ENCODE assay signal across 8 mouse cellular contexts in genomic region chr7:16453118-16453711, GRCm38 (mm10). TPM values are rescaled to one million over a fixed set of nuclear protein-coding genes. Genes with fewer than 3 reads are reported as not detected.
A peak's percentile ranks its signal among the peaks of the same experiment; 100 is the strongest.
DNase-seq lines count a peak whose midpoint lies in the region; ATAC-seq and TF ChIP-seq lines count a peak whose summit lies in the region.

No protein-coding gene starts in this region.

- H3K4me1 ChIP-seq in spleen, adult 2 months (ENCODE audit: control insufficient read depth, insufficient read depth, insufficient read length), result peaks cover 4% of the 10 kb centered on the region; the same call in 1 of the 2 replicates
- H3K4me1 ChIP-seq in intestine, embryonic 14.5 days (replicated peaks; ENCODE audit: control insufficient read depth, insufficient read depth, low read length), result peaks cover 5% of the 10 kb centered on the region
- peaks cover 6% of the 10 kb centered on the region for H3K4me1 ChIP-seq in stomach, embryonic 16.5 days (ENCODE audit: control insufficient read depth, insufficient read depth, low read length)

- DNase-seq in spleen, adult 2 months (ENCODE audit: low read depth in 1 of 2, low spot score in 2 of 2), result peak in 1 of 2 experiments; percentile 21
- no peak for DNase-seq in spleen, postnatal 14 days (ENCODE audit: low spot score in 2 of 2)
- peak; percentile 73 to 74 for DNase-seq in cerebellum, postnatal 10 days
- DNase-seq in frontal cortex, postnatal 14 days (ENCODE audit: low spot score in 2 of 2), result peak; percentile 47 to 59
- peak; percentile 80 for DNase-seq in intestine, embryonic 14.5 days (ENCODE audit: low spot score)
- DNase-seq in left cerebral cortex, postnatal 10 days (ENCODE audit: extremely low spot score in 1 of 2, low spot score in 2 of 2), result peak; percentile 54 to 59

- peak overlapping the region; percentile 80 for H3K4me2 ChIP-seq in intestine, embryonic 14.5 days (ENCODE audit: low read length)
- peak overlapping the region; percentile 95 for H3K4me2 ChIP-seq in stomach, embryonic 16.5 days (ENCODE audit: low read depth, low read length)

- 1% methylated on average over 23 of the region's 23 CpGs for WGBS in spleen, adult 2 months
- under 1% methylated on average over 23 of the region's 23 CpGs for WGBS in intestine, embryonic 14.5 days
- WGBS in stomach, embryonic 16.5 days, result under 1% methylated on average over 23 of the region's 23 CpGs

- TF ChIP-seq POLR2A in spleen, adult 2 months (IDR thresholded peaks at IDR 0.05; ENCODE audit: low read depth, low read length), result no peak

- no peaks in the 10 kb centered on the region for H3K27me3 ChIP-seq in spleen, adult 2 months (ENCODE audit: control insufficient read depth, insufficient read depth, low read length)
- no peaks in the 10 kb centered on the region for H3K27me3 ChIP-seq in intestine, embryonic 14.5 days (replicated peaks; ENCODE audit: control insufficient read depth, insufficient read depth, low read length)
- H3K27me3 ChIP-seq in stomach, embryonic 16.5 days (ENCODE audit: control insufficient read depth, insufficient read depth, low read length), result no peaks in the 10 kb centered on the region

- H3K27ac ChIP-seq in spleen, adult 2 months (ENCODE audit: insufficient read depth, low read length), result peak overlapping the region; percentile 58; the same call in 1 of the 2 replicates
- 0 out of 2 replicates have a peak overlapping the region, but pooled peaks have one; percentile 22 for H3K27ac ChIP-seq in intestine, embryonic 14.5 days (ENCODE audit: low read depth)
- H3K27ac ChIP-seq in stomach, embryonic 16.5 days (ENCODE audit: low read length), result peak overlapping the region; percentile 44

- peak; percentile 68 for ATAC-seq in intestine, embryonic 14.5 days (replicated peaks; ENCODE audit: low FRiP score, low TSS enrichment, low read depth)
- peak; percentile 72 for ATAC-seq in megakaryocyte progenitor cell, adult 5-6 weeks (replicated peaks; ENCODE audit: poor library complexity)
- peak; percentile 24; the same call in 1 of the 2 replicates for ATAC-seq in stomach, embryonic 16.5 days (ENCODE audit: insufficient read depth, low FRiP score)

- peak overlapping the region; percentile 86 for H3K4me3 ChIP-seq in spleen, adult 2 months (ENCODE audit: extremely low read depth, insufficient read depth, insufficient read length)
- H3K4me3 ChIP-seq in intestine, embryonic 14.5 days (ENCODE audit: low read depth, low read length), result peak overlapping the region; percentile 84
- H3K4me3 ChIP-seq in stomach, embryonic 16.5 days (replicated peaks; ENCODE audit: low read length), result peak overlapping the region; percentile 73

- H3K9me3 ChIP-seq in intestine, embryonic 14.5 days (ENCODE audit: control insufficient read depth, low read length), result no peaks in the 10 kb centered on the region
- H3K9me3 ChIP-seq in stomach, embryonic 16.5 days (replicated peaks; ENCODE audit: control insufficient read depth, low read length), result no peaks in the 10 kb centered on the region

- intact Hi-C loops in left cerebral cortex, postnatal 10 days (cut with DNase I), result no loop called here

- peak overlapping the region; percentile 53 for H3K9ac ChIP-seq in intestine, embryonic 14.5 days (ENCODE audit: low read length)
- peak overlapping the region; percentile 87 for H3K9ac ChIP-seq in stomach, embryonic 16.5 days (ENCODE audit: low read length)

- no peak for TF ChIP-seq CTCF in spleen, adult 2 months (IDR thresholded peaks at IDR 0.05; ENCODE audit: extremely low read depth, insufficient read depth, insufficient read length, insufficient replicate concordance)

- peaks cover 16% of the 10 kb centered on the region for H3K36me3 ChIP-seq in spleen, adult 2 months (ENCODE audit: control insufficient read depth, insufficient read depth, low read length)
- peaks cover 4% of the 10 kb centered on the region; the same call in 1 of the 2 replicates for H3K36me3 ChIP-seq in intestine, embryonic 14.5 days (ENCODE audit: control insufficient read depth, insufficient read depth, low read length)
- H3K36me3 ChIP-seq in stomach, embryonic 16.5 days (ENCODE audit: control insufficient read depth, insufficient read depth, low read length), result no peaks in the 10 kb centered on the region

RNA-seq across cellular contexts. Expression of gene Tmem160, which starts 0.6 kb away (rescaled TPM):
- polyA plus RNA-seq in spleen, adult 2 months (2012; rRNA removed), result 118 and 170 TPM in 2 replicates
- polyA plus RNA-seq in intestine, embryonic 14.5 days (2014; fragmentation: Nextera tagmentation; extraction: Ambion mirVana), result 54.1 and 67.2 TPM in 2 replicates
- total RNA-seq in left cerebral cortex, postnatal 10 days (2021), result 10 to 100 TPM; 96.3 to 98.3 TPM
- 34.6 and 42.5 TPM in 2 replicates for total RNA-seq in megakaryocyte progenitor cell, adult 5-6 weeks (2015)
- total RNA-seq in megakaryocyte progenitor cell, adult 5-6 weeks (2017), result 9.5 and 13.5 TPM in 2 replicates
- polyA plus RNA-seq in stomach, embryonic 16.5 days (2015; fragmentation: Nextera tagmentation; extraction: Ambion mirVana), result 38.4 and 44.2 TPM in 2 replicates

RNA-seq across cellular contexts. Expression of gene Npas1, which starts 24.3 kb away (rescaled TPM):
- polyA plus RNA-seq in spleen, adult 2 months (2012; rRNA removed), result not detected in 2 replicates
- polyA plus RNA-seq in intestine, embryonic 14.5 days (2014; fragmentation: Nextera tagmentation; extraction: Ambion mirVana), result 0.07 and 0.15 TPM in 2 replicates
- total RNA-seq in left cerebral cortex, postnatal 10 days (2021), result 10 to 100 TPM; 14.6 to 15.0 TPM
- total RNA-seq in megakaryocyte progenitor cell, adult 5-6 weeks (2015), result not detected in 2 replicates
- total RNA-seq in megakaryocyte progenitor cell, adult 5-6 weeks (2017), result not detected in 2 replicates
- polyA plus RNA-seq in stomach, embryonic 16.5 days (2015; fragmentation: Nextera tagmentation; extraction: Ambion mirVana), result 0.19 and 0.26 TPM in 2 replicates

RNA-seq across cellular contexts. Expression of gene Zc3h4, which starts 52.5 kb away (rescaled TPM):
- polyA plus RNA-seq in spleen, adult 2 months (2012; rRNA removed), result 47.2 and 57.2 TPM in 2 replicates
- polyA plus RNA-seq in intestine, embryonic 14.5 days (2014; fragmentation: Nextera tagmentation; extraction: Ambion mirVana), result 16.4 TPM in 2 replicates
- total RNA-seq in left cerebral cortex, postnatal 10 days (2021), result 10 to 100 TPM; 54.3 to 57.2 TPM
- 36.5 and 38.7 TPM in 2 replicates for total RNA-seq in megakaryocyte progenitor cell, adult 5-6 weeks (2015)
- total RNA-seq in megakaryocyte progenitor cell, adult 5-6 weeks (2017), result 25.9 and 33.5 TPM in 2 replicates
- 9.7 and 10.4 TPM in 2 replicates for polyA plus RNA-seq in stomach, embryonic 16.5 days (2015; fragmentation: Nextera tagmentation; extraction: Ambion mirVana)

Comparison
In these comparisons a context has a peak if more than half of its experiments do, and no peak if none do; other contexts are left out.
1. DNase-seq: peak in cerebellum, postnatal 10 days (2 of 2), frontal cortex, postnatal 14 days (2 of 2), intestine, embryonic 14.5 days (single experiment) and left cerebral cortex, postnatal 10 days (2 of 2); none in spleen, postnatal 14 days (0 of 2).
2. Peak in every context shown above with its lines, with median percentiles within 50 percentile points of each other: H3K27ac ChIP-seq, H3K4me3 ChIP-seq and ATAC-seq.